Mouse (Mus musculus) gonadal fat pad, adult 2 months (tissue): ENCODE measurements around the gene Neil3. TPM values are rescaled to one million over a fixed set of nuclear protein-coding genes. Genes with fewer than 3 reads are reported as not detected.
"Not testable (repeated sequence)": the region's sequence is repeated elsewhere in the genome, so short reads cannot be mapped to it uniquely, and the experiment has no call there.

Experiments
- DNase-seq: peaks from one replicate; pipeline ENCODE4 v3.0.0-alpha.2; 2012; ENCODE audit warnings: low read depth
- polyA plus RNA-seq: library from polyadenylated mRNA; depleted of rRNA; stranded (reverse); fragments of >200 nt; gene quantifications from 2 replicates; pipeline ENCODE4 v1.2.3, GENCODE M21; 2012; rRNA removed

Gene Neil3
- polyA plus RNA-seq, 1 experiment, result 0.43 TPM

DNA sequence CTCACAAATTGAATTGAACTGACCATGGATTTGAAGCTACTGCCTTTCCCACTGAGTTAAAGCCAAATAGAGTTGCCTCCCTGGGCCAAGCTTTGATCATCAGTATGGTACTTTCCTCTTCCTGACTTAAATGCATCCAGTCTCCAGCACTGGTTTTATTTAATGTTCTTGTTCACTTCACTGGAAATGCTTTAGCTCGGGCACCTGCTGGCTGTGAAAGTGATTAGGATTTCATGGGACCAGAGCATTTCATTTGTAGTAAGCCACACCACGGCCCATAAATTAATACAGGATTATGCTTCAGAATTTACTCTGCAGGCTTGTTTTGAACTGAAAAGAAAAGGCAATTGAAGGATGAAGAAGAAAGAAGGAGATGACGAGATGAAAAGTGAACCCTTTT is 100.8 kb downstream of the Neil3 start:
- DNase-seq, result not testable (repeated sequence)

Other genes starting within 250 kb of the Neil3 start
- gene Aga, start 127.3 kb downstream of the Neil3 start, polyA plus RNA-seq, result 8.8 and 18.6 TPM in 2 replicates